Mouse (Mus musculus): ENCODE results near the gene Rpl23a. TPM values are rescaled to one million over a fixed set of nuclear protein-coding genes. Genes with fewer than 3 reads are reported as not detected.

The Rpl23a gene
- polyA plus RNA-seq, 1 experiment from 2014 or later, result 951 TPM

DNA sequence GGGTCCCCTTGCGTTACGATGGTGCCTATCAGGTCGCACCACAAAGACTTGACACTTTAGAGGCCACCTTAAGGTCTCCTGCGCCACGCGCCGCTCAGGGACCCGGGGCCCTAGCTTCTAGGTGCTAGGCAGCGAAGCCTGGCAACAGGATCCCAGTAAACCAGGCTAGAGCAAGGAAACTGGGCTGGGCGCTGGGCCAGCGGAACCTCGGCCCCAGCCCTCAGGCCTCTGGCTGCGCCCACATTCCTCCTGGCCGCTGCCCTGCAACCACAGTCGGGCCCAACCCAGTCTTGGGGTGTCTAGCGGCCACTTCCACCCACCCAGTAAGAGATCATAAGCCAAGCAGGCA is 17.6 kb downstream of the Rpl23a start:
- peak; percentile 20 for ATAC-seq (ENCODE audit: low read depth)
- H3K9me3 ChIP-seq (ENCODE audit: control insufficient read depth, low read length), result no peaks in the 10 kb centered on the region
- H3K27ac ChIP-seq (ENCODE audit: low read depth, low read length), result peak overlapping the region; percentile 98
- H3K4me2 ChIP-seq (ENCODE audit: low read depth, low read length), result peak overlapping the region; percentile 62
- H3K4me1 ChIP-seq (ENCODE audit: control insufficient read depth, insufficient read depth, low read length), result peaks cover 27% of the 10 kb centered on the region
- peak overlapping the region; percentile 97 for H3K9ac ChIP-seq (replicated peaks; ENCODE audit: low read depth, low read length)
- WGBS, result 3% methylated on average over 16 of the region's 16 CpGs
- H3K4me3 ChIP-seq (ENCODE audit: low read depth, low read length), result peak overlapping the region; percentile 85
- no peaks in the 10 kb centered on the region for H3K27me3 ChIP-seq (ENCODE audit: control insufficient read depth, insufficient read depth, low read length)
- peaks cover 13% of the 10 kb centered on the region for H3K36me3 ChIP-seq (ENCODE audit: control insufficient read depth, insufficient read depth, low read length)

DNA sequence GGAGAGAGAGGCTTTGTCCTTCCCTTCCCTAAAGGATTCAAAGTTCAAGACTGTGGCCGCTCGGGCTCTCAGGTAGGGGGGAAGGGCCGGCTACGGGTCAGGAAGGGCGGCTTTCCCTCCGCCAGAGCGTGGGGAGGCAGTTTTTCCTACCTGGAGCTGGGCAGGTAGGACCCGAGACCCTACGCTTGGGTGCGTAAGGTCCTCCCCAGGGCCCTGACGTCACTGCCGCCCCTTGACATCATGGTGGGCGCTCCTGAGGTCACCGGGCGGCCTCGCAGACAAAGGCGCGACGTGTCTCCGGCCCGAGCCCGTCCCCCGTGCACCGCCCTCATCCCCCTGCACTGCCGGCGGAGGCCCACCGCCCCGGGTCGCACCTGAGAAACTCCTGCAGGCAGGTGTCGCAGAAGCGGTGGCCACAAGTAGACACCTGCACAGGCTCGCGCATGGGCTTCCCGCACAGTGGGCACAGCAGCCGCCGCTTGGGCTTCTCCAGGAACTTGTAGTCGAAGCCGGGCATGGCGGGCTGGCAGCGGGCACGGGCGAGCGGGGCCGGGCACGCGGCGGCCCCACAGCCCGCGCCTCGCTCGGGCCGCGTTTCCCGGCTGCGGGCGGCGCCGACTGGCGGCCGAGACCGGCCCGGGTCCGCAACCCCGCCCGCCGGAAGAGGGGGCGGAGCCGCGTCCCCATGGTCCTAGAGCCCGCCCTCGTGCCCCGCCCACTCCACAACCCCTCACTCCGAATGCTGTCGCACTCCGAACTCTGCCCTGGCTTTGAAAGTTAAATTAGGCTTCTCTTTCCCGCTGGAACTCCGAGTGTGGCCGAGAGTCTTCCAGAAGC is 18.2 kb downstream of the Rpl23a start, which contains the start of gene Traf4:
Traf4 (minus strand) TSS at position 666 of the 837 bp plus-strand sequence.
- Histone ChIP-seq H3K9me3 (ENCODE audit: control insufficient read depth, low read length) (no peaks in the 10 kb centered on the region), H3K27ac (ENCODE audit: low read depth, low read length) (peak within 1 kb of the TSS; percentile 98), H3K4me1 (ENCODE audit: control insufficient read depth, insufficient read depth, low read length) (peaks cover 27% of the 10 kb centered on the region), H3K36me3 (ENCODE audit: control insufficient read depth, insufficient read depth, low read length) (peaks cover 19% of the 10 kb centered on the region), H3K4me3 (ENCODE audit: low read depth, low read length) (peak within 1 kb of the TSS; percentile 85), H3K4me2 (ENCODE audit: low read depth, low read length) (peak within 1 kb of the TSS; percentile 62), H3K27me3 (ENCODE audit: control insufficient read depth, insufficient read depth, low read length) (no peaks in the 10 kb centered on the region), H3K9ac (replicated peaks; ENCODE audit: low read depth, low read length) (peak within 1 kb of the TSS; percentile 97)
- under 1% methylated on average over 72 of the region's 78 CpGs for WGBS
- peak; percentile 85 for ATAC-seq (ENCODE audit: low read depth)

DNA sequence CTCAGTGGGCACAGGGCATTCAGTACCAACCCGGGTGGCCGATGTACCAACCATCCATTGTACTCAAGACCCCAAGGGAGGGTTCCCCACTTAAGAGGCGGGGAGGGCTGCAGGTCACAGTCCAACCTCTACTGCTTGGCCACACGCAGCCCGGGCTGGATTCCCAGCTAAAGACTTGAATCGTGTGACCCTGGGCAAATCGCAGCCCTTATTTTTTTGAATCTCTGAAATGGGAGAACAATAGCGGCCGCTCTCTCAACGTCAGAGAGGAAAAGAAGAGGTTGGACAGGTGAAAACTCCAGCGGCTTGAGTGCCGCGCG is 18.8 kb downstream of the Rpl23a start:
- Histone ChIP-seq H3K4me1 (ENCODE audit: control insufficient read depth, insufficient read depth, low read length) (peaks cover 27% of the 10 kb centered on the region), H3K4me3 (ENCODE audit: low read depth, low read length) (peak overlapping the region; percentile 85), H3K27ac (ENCODE audit: low read depth, low read length) (peak overlapping the region; percentile 98), H3K9me3 (ENCODE audit: control insufficient read depth, low read length) (no peaks in the 10 kb centered on the region), H3K27me3 (ENCODE audit: control insufficient read depth, insufficient read depth, low read length) (no peaks in the 10 kb centered on the region), H3K9ac (replicated peaks; ENCODE audit: low read depth, low read length) (peak overlapping the region; percentile 97), H3K4me2 (ENCODE audit: low read depth, low read length) (peak overlapping the region; percentile 62), H3K36me3 (ENCODE audit: control insufficient read depth, insufficient read depth, low read length) (peaks cover 24% of the 10 kb centered on the region)
- ATAC-seq (ENCODE audit: low read depth), result 0 out of 2 replicates have a peak, but pooled peaks have one; percentile 2
- WGBS, result under 1% methylated on average over 14 of the region's 14 CpGs

DNA sequence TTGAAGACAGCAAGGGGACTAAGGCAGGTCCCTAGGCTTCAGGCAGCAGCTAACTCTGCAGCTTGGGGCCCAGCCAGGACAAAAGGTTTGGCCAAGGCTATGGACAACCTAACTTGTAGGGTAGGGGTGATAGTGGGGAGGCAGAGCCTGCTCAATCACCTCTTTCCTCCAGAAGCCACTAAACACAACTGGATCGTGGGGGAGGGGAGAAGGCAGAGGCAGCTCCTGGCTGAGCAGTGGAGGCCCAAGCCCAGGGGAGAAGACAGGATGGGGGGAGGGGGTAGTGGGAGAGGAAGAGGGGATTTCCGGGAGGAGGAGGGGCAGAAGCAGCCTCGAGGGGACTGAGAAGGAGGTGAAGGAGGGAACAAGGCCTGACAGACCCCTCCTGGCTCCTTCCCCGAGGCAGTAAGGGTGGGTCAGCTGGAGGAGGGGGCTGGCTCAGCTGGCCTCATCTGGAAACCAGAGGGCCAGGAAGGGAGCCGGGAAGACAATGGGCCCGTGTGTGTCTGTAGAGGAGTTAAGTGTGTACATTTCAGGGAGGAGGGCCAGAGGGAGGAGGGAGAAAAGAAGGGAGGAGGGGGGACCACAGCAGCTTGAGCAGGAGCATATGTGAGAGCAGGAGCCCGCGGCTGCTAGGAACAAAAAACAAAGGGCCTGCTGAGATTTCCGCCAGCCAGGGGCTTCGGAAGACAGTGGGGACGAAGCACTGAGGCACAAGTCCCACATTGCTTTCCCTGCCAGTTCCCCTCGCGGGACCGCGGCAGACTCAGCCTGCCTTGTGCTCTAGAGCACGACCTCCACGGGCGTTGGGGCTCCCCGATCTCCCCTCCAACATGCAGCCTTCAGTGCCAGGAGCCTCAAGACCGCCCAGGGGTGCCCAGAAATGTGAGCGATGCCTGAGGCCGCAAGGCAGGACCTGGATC is 19.4 kb downstream of the Rpl23a start:
- peaks cover 30% of the 10 kb centered on the region for H3K36me3 ChIP-seq (ENCODE audit: control insufficient read depth, insufficient read depth, low read length)
- peak; percentile 35 for ATAC-seq (ENCODE audit: low read depth)
- H3K4me1 ChIP-seq (ENCODE audit: control insufficient read depth, insufficient read depth, low read length), result peaks cover 27% of the 10 kb centered on the region
- H3K9me3 ChIP-seq (ENCODE audit: control insufficient read depth, low read length), result no peaks in the 10 kb centered on the region
- under 1% methylated on average over 22 of the region's 22 CpGs for WGBS
- peak overlapping the region; percentile 97 for H3K9ac ChIP-seq (replicated peaks; ENCODE audit: low read depth, low read length)
- H3K27me3 ChIP-seq (ENCODE audit: control insufficient read depth, insufficient read depth, low read length), result no peaks in the 10 kb centered on the region
- peak overlapping the region; percentile 62 for H3K4me2 ChIP-seq (ENCODE audit: low read depth, low read length)
- peak overlapping the region; percentile 85 for H3K4me3 ChIP-seq (ENCODE audit: low read depth, low read length)
- peak overlapping the region; percentile 98 for H3K27ac ChIP-seq (ENCODE audit: low read depth, low read length)

DNA sequence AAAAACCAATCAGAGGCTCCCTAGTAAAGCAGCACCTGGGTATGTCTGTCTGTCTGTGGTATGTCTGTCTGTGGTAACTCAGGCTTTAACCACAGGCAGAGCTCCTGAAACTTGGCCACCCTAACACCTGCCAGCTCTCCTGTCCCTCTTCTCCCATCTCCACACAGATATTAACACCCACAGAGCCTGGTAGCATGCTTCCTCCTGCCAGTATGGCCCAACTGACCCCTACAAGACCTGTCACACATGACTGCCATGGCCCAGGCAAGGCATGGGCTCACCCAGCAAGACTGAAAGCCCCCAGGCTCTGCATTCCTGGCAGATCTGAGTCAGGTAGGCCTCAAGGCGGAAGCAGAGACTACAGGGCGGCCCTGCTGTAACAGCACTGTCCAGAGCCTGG is 20.3 kb downstream of the Rpl23a start:
- Histone ChIP-seq H3K9me3 (ENCODE audit: control insufficient read depth, low read length) (no peaks in the 10 kb centered on the region), H3K27ac (ENCODE audit: low read depth, low read length) (peak overlapping the region; percentile 98), H3K9ac (replicated peaks; ENCODE audit: low read depth, low read length) (peak overlapping the region; percentile 97), H3K4me1 (ENCODE audit: control insufficient read depth, insufficient read depth, low read length) (peaks cover 29% of the 10 kb centered on the region), H3K4me3 (ENCODE audit: low read depth, low read length) (peak overlapping the region; percentile 85), H3K4me2 (ENCODE audit: low read depth, low read length) (peak overlapping the region; percentile 62), H3K36me3 (ENCODE audit: control insufficient read depth, insufficient read depth, low read length) (peaks cover 39% of the 10 kb centered on the region), H3K27me3 (ENCODE audit: control insufficient read depth, insufficient read depth, low read length) (no peaks in the 10 kb centered on the region)
- no peak for ATAC-seq (ENCODE audit: low read depth)
- WGBS, result 81% methylated on average over 2 of the region's 2 CpGs

DNA sequence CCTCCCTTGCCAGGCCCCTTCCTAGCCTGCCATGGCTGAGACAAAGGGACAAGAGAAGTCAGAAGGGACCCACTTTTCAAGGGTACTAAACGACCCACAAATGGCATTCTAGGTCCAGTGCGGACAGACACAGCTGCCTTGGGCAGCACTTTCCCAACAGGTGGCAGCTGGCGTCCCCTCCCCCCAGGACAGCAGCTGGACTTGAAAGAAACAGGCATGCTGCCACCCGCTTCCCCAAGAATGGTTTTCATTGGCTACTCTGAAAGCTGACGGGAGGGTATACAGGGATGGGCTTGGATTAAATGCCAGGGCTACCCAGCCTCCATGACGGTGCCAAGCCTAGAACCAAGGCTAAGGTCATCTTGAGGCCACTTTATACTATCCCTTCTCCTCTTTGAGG is 20.9 kb downstream of the Rpl23a start:
- Histone ChIP-seq H3K27me3 (ENCODE audit: control insufficient read depth, insufficient read depth, low read length) (no peaks in the 10 kb centered on the region), H3K4me3 (ENCODE audit: low read depth, low read length) (peak overlapping the region; percentile 85; the same call in 1 of the 2 replicates), H3K27ac (ENCODE audit: low read depth, low read length) (peak overlapping the region; percentile 98), H3K9ac (replicated peaks; ENCODE audit: low read depth, low read length) (peak overlapping the region; percentile 97), H3K36me3 (ENCODE audit: control insufficient read depth, insufficient read depth, low read length) (peaks cover 44% of the 10 kb centered on the region), H3K4me1 (ENCODE audit: control insufficient read depth, insufficient read depth, low read length) (peaks cover 30% of the 10 kb centered on the region), H3K4me2 (ENCODE audit: low read depth, low read length) (peak overlapping the region; percentile 62), H3K9me3 (ENCODE audit: control insufficient read depth, low read length) (no peaks in the 10 kb centered on the region)
- ATAC-seq (ENCODE audit: low read depth), result no peak
- WGBS, result 18% methylated on average over 6 of the region's 6 CpGs

DNA sequence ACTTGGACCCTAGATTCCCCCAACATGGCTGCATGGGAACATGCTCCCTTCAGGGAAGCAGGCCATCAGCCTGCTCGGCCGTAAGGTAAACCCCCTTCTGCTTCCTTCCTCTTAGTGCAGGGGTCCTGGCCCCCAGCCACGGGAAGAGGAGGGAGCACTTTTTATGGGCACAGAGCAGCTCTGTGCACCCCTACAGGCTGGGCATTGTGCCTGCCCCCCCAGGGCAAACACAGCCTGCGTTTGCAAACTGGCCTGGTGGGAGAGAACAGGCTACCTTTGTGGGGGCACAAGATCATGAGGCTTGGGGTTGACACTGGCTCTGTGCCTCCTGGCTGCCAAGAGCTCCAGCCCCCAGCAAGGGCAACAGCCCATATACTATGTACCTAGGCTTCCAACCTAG is 21.4 kb downstream of the Rpl23a start:
- H3K9ac ChIP-seq (replicated peaks; ENCODE audit: low read depth, low read length), result peak overlapping the region; percentile 97; the same call in 1 of the 2 replicates
- H3K4me1 ChIP-seq (ENCODE audit: control insufficient read depth, insufficient read depth, low read length), result peaks cover 32% of the 10 kb centered on the region
- peak overlapping the region; percentile 98 for H3K27ac ChIP-seq (ENCODE audit: low read depth, low read length)
- H3K27me3 ChIP-seq (ENCODE audit: control insufficient read depth, insufficient read depth, low read length), result no peaks in the 10 kb centered on the region
- WGBS, result 36% methylated on average over 4 of the region's 4 CpGs
- peak overlapping the region; percentile 3; the same call in 1 of the 2 replicates for H3K4me3 ChIP-seq (ENCODE audit: low read depth, low read length)
- peaks cover 50% of the 10 kb centered on the region for H3K36me3 ChIP-seq (ENCODE audit: control insufficient read depth, insufficient read depth, low read length)
- ATAC-seq (ENCODE audit: low read depth), result no peak
- no peaks in the 10 kb centered on the region for H3K9me3 ChIP-seq (ENCODE audit: control insufficient read depth, low read length)
- H3K4me2 ChIP-seq (ENCODE audit: low read depth, low read length), result peak overlapping the region; percentile 62; the same call in 1 of the 2 replicates

DNA sequence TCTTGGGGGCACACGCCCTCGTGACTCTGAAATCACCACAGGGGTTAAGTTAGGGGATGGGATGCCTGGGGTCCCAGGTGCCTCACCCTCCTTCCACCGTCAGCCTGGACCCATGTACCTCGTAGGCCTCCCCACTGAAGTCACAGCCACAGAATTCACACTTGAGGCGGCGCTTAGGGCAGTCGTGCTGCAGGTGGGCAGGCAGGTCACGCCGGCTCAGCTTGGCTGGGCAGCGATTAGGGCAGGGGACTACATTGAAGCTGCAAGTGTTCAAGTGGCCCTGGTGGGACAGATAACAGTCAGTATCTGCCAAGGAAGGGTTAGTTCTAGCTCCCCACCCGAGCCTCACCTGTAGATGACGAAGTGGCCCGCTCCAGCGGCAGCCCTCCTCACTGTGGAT is 22.2 kb downstream of the Rpl23a start:
- ATAC-seq (ENCODE audit: low read depth), result no peak
- Histone ChIP-seq H3K27ac (ENCODE audit: low read depth, low read length) (no peak overlapping the region), H3K4me2 (ENCODE audit: low read depth, low read length) (no peak overlapping the region), H3K4me3 (ENCODE audit: low read depth, low read length) (no peak overlapping the region), H3K27me3 (ENCODE audit: control insufficient read depth, insufficient read depth, low read length) (no peaks in the 10 kb centered on the region), H3K36me3 (ENCODE audit: control insufficient read depth, insufficient read depth, low read length) (peaks cover 51% of the 10 kb centered on the region), H3K9me3 (ENCODE audit: control insufficient read depth, low read length) (no peaks in the 10 kb centered on the region), H3K9ac (replicated peaks; ENCODE audit: low read depth, low read length) (no peak overlapping the region), H3K4me1 (ENCODE audit: control insufficient read depth, insufficient read depth, low read length) (peaks cover 32% of the 10 kb centered on the region)
- WGBS, result 93% methylated on average over 14 of the region's 14 CpGs
